Mouse (Mus musculus): ENCODE data around the gene Slc15a2.

Slc15a2 gene

DNA sequence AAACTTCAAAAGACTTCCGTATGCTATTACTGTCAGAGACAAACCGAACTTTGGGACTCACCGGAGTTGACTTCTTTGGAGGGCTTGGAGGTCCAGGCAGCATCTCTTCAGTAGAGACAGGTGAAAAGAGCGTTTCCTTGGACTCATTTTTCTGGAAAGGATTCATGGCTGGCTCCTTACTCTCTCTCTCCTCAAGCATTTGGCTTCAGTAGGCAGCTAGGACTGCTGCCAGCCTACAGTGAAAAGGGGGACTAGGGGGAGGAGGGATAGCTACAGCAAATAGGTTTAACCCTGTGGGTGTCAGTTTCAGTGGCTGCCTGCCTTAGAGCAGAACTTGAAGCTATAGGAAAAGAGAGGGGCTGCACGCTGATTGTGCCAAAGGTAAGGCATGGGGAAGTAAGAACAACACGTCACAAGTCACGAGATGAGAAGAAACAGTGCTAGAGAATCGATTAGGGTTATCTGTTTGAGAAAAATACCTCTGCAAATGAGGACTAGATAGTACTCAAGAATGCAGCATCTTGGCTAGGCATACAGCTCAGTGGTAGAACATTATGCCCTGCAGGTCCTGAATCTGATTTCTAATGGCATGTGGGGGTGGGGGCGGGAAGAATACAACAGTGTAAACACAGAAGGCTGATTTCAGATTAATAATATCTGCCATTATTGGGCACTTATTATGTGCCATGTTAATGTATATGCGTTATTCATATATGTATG lies at the start of gene Slc15a2:
Gene Slc15a2, minus strand, starts transcription at position 369 of the 720 bp plus-strand sequence.
- DNase-seq (ENCODE audit: low read depth, low spot score): no peak

DNA sequence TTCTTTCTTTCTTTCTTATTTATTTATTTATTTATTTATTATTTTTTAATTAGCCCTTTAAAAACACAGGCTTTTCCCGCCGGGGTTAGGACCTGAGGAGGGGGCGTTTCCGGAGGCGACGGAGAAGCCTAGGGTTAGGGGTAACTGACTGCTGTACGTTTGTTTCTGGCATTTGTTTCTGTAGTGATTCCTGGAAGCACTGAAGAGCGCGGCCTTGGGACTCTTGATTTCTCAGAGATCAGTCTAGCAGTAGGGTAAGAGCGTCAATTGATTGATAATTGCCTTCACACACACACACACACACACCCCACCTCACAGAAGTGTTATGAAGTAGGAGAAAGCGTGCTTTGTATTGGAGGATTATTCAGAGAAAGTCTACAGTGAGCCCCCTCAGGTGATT lies 44.1 kb upstream of the Slc15a2 start:
- no peak for DNase-seq (ENCODE audit: low read depth, low spot score)

DNA sequence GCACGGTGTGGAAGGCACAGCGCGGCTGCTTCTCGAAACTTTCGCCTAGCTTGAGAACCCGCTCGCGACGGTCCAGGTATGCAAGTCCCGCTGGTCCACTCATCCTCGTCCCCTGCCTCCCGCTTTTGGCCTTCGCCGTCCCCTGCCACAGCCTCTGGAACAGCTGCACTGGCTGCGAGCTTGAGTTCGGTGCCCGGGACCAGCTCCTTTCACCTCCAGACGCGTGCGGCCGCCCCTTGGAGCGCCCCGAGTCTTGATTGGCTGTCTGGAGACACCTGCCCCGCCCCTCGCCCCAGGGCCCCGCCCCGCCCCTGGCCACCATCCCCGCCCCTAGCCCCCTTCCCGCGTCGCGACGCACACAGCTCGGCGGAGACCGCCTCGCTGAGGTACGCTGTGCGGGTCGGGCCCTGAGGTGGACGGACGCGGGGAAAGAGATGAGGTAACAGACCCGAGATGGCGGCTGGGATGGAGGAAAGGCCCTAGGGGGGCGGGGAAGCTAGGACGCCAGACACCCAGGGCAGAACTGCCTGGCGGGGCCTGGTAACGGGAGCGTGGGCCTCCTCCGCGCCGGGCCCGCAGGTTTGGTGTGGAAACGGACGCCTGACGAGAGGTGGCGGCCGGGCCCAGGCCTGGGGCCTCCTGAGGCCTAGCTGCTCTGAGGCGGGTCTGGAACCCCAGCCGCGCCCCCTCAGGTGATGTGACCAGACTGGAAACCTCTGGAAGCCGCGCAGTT lies 43.5 kb upstream of the Slc15a2 start, which contains the start of gene Iqcb1:
Gene Iqcb1, plus strand, starts transcription at position 332 of the 733 bp plus-strand sequence.
- DNase-seq (ENCODE audit: low read depth, low spot score): peak; percentile 50

DNA sequence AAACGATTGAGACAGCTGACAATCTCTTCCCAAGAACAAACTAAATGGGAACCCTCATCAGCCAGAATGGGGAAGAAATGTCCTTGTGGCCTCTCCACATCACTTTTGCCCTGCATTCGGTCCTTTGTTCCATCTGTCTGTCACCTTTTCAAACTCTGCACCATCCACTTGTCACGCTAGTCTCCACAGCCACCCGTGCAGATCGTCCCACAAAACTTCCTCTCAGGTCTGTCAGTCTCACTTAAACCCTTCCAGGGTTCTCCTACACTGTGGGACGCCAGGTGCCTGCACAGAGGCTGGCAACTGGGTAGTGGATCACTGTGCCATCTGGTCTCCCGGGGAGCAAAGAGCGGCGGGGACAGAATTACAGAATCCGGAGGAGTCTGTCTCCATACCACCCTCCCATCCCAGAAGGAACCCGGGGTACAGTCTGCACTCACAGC lies 42.9 kb upstream of the Slc15a2 start:
- DNase-seq (ENCODE audit: low read depth, low spot score): no peak

DNA sequence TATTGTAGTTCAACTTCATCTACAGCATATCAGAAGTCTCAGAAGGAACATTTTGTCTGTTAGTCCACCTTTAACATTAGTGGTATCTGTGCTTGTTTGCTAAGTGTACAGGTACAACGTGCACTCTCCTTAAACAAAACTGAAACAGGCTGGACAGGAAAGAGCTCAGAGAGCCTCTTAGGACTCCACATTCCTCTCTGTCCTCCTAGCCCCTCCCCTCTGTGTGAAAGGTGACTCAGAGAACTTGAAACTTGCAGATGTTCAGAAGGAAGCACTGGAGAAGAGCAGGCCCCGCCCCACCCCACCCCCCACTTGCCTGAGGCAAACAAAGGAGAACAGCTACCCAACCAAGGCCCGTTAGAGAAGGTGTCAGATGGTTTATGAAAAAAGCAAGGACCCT lies 36.7 kb upstream of the Slc15a2 start:
- DNase-seq (ENCODE audit: low read depth, low spot score): no peak

DNA sequence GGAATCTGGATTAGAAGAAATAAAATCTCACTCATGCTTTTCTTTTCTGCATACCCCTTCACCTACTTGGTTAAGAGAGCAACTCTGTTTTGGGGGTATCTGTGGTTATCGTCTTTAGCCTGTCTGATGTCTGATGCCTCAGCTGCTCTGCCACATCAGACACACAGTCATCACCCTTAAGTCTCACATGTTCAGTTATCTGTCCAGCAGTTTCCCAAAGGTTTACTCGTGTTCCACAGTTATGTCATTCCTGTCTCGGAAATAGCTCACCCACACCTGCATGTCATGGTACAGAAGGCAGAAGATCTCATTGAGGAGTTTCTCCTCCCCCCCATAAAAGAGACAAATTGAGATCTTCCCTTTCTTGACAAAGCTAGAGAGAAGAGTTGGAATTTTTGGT lies 36.0 kb upstream of the Slc15a2 start:
- no peak for DNase-seq (ENCODE audit: low read depth, low spot score)

DNA sequence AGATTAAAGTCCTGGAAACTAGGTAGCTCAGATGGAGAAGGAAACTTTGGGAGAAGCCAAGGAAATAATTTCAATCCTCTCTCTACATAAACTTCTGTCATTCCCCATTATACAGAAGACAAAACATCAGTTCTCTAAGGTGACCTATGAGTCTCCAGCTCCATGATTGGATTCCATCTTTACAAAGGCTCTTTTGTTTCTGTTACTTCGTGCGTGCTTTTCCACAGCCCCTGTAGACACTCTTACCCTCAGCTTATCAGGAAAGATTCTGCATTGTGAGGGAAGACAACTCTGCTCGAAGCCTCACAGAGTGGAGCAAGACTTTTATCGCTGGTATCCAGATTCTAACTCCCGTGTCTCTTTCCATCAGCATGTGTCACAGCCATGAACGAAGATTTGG lies 35.3 kb upstream of the Slc15a2 start:
- DNase-seq (ENCODE audit: low read depth, low spot score): no peak

DNA sequence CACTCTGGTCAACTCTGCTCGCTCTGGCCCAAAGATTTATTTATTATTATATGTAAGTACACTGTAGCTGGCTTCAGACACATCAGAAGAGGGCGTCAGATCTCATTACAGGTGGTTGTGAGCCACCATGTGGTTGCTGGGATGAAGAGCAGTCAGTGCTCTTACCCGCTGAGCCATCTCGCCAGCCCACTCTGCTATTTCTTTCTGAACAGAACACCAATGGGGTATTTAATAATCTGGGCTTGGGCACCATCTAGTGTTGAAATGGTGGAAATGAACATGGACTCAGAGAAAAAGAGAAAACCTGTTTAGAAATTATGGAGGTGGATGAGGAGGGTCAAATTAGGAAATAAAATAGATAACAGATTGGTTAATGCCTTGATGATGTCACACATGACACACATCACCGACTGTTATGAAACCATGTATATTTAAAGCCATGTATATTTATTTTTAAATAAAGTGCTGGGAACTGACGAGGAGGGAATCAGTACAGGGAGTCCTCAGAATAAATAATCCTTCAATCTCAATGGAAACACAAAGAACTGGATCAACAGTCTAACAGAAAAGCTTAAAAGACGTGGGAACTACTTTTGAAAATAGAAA lies 32.7 kb upstream of the Slc15a2 start:
- peak; percentile 64 for DNase-seq (ENCODE audit: low read depth, low spot score)

DNA sequence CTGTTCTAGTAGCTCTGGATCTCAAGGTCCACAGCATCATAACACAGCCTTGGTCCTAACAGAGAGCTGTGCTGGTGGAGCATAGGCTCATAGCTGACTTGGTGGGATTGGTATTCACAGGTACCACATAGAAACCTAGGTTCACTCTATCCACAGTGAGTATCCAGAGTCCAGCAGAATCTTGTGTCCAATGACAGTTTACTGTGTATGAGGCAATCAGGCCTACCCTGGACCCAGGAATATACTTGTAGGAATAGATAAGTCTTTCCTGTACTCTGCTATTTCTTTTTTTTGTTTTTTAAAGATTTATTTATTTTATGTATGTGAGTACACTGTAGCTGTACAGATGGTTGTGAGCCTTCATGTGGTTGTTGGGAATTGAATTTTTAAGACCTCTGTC lies 32.2 kb upstream of the Slc15a2 start:
- no peak for DNase-seq (ENCODE audit: low read depth, low spot score)

DNA sequence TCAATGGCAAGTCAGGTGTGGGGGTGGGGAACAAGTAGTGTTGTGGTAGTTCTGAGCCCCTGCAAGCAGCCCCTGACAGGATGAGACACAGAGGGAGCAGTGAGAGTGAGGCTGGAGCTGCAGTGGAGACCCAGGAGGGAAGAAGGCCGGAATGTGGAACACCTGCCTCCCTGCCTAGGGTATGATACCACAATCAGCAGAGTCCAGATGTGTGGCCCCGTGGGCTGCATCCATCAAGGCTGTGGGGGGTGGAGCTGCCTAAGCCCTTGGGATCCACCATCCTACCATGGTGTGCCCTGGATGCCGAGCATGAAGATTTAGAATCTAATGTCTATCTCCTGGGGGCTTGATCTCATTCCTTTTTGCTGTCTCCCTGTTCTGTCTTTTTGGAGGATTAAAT lies 28.9 kb upstream of the Slc15a2 start:
- DNase-seq (ENCODE audit: low read depth, low spot score): no peak

DNA sequence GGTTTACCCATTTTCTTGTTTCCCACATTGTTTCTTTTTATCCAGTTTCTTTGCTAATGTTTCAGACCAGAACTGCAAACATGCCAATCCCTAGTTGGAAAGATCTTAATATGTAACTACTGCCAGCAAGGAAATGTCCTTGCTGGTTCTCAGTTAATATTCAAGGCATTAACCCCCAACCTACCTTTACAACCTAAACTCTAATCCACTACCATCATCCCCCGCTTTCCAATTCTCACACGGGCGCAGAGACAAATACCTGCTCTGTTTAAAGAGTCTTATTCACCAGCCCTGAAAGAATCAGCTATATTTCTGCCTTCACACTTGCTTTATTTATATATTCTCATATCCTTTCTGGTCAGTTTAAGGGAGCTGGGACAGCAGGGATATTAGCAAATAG lies 23.9 kb upstream of the Slc15a2 start:
- no peak for DNase-seq (ENCODE audit: low read depth, low spot score)

DNA sequence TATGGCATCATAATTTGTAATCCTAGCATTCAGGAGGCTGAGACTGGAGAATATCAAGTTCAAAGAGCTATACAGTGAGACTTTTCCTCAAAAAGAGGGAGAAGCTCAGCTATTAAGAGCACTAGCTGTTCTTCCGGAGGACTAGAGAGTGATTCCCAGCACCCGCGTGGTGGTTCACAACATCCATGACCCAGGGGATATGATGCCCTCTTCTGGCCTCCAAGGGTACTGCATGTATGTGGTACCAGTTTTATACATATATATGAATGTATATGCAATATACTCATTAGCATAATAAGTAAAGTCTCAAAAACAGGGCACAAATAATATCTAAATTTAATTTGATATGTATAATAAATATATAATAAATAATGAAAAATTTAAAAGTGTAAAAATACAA lies 17.6 kb upstream of the Slc15a2 start:
- no peak for DNase-seq (ENCODE audit: low read depth, low spot score)

DNA sequence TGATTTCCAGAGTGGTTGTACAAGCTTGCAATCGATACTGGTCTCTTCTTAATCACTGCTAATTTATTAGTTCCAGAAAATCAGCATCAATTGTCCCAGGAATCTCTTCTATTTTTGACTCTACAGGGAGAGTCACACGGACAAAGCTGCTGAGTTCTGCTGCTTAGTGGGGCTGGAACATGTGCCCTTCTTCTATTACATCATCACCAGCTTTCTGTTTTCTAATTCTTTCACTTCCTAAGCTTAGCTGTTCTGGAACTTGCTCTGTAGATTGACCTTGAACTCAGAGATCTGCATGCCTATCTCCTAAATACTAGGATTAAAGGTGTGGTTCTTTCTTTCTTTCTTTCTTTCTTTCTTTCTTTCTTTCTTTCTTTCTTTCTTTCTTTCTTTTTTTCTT lies 13.6 kb upstream of the Slc15a2 start:
- no peak for DNase-seq (ENCODE audit: low read depth, low spot score)

DNA sequence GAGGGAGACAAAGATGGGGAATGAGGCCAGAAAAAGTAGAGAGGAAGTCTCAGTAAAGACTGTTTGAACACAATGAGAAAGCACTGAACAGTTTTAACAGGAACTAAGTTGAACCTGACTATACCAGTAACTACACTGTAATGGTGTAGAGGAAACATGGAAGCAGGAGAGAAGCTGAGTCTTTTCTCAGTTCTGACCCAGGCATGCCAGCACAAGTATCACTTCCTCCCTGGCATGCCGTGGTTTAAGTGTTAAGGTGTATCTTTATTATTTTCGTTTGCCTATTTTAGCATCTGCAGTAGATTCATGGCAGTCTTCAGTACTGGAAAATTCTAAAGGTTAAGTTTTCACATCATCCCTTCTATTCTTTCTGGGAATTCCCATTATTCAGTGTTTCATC lies 10.2 kb upstream of the Slc15a2 start:
- no peak for DNase-seq (ENCODE audit: low read depth, low spot score)

DNA sequence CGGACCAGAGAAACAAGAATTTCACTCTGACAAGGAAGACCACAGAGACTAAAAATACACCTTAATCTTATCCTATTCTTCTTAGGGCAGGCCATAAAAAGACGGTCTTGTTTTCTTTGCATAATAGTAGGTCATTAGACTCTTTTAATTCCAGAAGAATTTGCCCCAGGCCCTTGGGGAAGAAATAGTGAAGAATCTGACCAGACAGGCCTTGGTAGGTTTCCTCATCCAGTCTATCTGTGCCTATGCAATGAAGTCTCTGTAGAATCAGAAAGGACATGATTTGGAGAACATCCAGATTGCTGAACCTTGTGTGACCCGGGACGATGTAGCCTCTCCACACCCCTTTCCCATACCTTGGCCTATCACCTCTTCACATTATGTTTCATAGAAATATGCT lies 5.4 kb upstream of the Slc15a2 start:
- no peak for DNase-seq (ENCODE audit: low read depth, low spot score)

DNA sequence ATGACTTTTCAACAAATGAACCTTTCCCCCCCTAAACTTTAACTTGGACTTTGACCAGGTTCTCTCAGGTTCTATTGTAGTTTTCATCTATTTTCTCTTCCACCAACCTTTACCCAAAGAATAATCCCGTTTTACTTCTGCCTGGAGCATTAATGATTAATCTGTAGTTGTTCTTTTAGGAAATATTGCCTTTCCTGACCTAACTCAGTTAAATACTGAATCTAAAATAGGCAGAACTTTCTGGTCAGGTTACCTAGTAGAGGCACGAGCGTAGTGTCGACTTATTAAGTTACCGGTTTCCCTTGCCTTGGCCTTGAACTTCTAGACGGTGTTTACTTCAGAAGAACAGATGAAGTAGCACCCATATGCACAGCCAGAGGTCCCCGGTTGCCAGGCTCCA lies 1.7 kb upstream of the Slc15a2 start:
- DNase-seq (ENCODE audit: low read depth, low spot score): no peak

DNA sequence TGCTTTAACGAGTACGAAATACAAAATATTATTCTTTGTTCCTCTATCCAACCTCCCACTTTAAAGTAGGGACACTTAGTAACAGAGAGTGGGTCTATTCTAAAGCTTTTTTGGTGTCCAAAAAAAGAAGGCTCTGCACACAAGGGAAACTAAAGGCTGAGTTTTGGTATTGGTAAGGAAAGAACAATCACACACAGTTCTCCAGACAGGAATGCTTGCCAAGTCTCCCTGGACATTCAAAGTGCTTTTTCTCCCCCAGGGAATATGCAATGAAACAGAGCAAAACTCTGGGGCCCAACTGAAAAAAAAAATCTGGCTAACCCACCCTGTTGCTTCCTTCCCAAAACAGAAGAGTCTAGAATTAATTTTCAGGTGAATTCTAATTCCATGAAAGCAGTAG lies 616 bp downstream of the Slc15a2 start:
- DNase-seq (ENCODE audit: low read depth, low spot score): no peak

DNA sequence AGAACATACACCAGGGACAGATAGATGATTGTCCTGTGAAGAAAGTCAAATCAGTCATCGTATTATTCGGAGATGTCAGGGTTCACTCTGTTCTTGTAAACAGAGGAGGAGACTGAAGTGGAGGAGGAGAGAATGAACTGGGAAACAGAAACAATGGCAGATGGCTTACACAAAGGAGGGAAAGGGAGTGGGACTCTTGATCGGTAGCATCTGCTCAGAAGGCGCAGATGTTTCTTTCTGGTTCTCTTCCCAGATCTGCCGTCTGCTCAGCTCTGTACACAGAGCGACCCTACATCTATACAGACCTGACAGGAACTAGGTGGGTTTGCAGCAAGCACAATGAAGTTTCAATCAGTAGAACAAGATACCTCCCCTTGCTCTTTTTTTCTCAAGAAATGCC lies 9.1 kb downstream of the Slc15a2 start:
- DNase-seq (ENCODE audit: low read depth, low spot score): no peak

DNA sequence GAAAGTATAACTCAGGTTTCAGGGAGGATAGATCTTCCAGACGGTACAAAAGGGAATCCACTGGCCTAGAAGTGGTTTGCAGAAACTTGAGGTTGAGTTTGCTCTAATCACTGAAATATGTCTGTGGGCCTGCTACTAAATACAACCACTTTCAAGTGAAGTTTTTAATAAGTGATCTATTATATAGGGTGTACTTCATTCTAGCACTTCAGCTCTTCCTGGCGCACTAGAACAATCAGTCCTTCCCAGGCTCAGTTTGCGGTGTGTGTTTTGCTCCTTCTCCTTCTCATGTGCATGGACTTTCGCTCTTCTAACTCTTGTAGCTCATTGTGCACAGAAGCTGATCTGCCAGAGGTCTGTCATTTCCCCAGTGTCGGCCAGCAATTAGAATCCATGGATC lies 11.8 kb downstream of the Slc15a2 start:
- DNase-seq (ENCODE audit: low read depth, low spot score): no peak

DNA sequence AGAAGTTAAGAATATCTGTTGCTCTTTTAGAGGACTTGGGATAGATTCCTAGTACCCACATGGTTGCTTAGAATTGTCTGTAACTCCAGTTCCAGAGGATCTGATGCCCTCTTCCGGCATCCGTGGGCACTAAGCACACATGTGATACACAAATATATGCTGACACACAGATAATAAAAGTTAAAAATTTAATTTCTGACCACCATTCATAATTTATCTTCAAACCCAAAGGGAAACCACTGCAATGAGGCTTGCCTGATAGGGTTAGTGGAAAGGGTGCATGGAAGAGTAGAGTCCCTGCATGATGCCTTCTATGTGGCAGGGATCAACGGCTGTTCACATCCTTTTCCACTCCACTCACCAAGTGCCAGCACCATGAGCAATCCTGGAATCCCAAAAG lies 13.1 kb downstream of the Slc15a2 start:
- DNase-seq (ENCODE audit: low read depth, low spot score): no peak

DNA sequence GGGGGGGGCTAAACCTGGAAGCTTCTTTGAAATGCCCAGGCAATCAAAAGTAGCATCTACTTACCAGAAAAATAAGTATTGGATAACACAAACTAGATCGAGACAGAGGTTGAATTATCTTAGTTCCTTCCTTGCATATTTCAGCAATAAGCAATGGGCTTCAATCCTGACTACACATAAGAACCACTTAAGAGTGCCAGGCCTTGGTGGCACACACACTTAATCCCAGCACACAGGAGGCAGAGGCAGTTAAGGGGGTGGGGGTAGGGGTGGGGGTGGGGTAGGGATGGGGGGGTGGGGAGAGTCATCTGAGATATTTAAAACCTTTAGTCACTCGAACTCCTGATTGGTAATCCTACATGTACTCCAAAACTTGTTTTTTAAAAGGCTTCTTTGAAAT lies 13.5 kb downstream of the Slc15a2 start:
- DNase-seq (ENCODE audit: low read depth, low spot score): no peak

DNA sequence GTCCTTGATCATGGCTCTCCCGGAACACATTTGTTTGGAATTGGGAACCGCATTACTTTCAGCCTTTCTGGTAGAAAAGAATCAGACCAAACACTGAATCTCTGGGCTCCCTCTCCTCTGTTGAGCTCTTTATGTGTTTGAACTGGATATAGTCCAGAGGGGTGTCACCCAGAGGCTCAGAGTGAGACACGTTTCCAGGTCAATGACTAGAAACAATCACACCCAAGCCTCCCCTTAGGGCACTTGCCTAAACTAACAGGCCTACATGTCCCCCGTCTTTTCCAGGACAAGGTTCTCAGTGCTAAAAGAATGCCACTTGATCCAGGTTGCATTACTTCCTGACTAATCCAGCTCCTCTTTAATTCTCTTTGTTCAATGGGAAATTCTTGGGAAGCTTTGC lies 13.9 kb downstream of the Slc15a2 start:
- DNase-seq (ENCODE audit: low read depth, low spot score): no peak

Measured in skeletal muscle tissue, adult 2 months (tissue).